Mouse (Mus musculus): ENCODE measurements around the gene Rab35. TPM values are rescaled to one million over a fixed set of nuclear protein-coding genes. Genes with fewer than 3 reads are reported as not detected.

Rab35 gene
- polyA plus RNA-seq, 1 experiment from 2014 or later, result 19.9 TPM

- Histone ChIP-seq H3K9ac (no peak overlapping the region), H3K27ac (ENCODE audit: low read depth) (no peak overlapping the region), H3K27me3 (ENCODE audit: insufficient read depth, low read length) (no peaks in the 10 kb centered on the region), H3K9me3 (ENCODE audit: low read depth, low read length) (no peaks in the 10 kb centered on the region), H3K36me3 (ENCODE audit: insufficient read depth) (peaks cover 97% of the 10 kb centered on the region), H3K4me3 (ENCODE audit: low read depth, low read length) (no peak overlapping the region), H3K4me2 (no peak overlapping the region), H3K4me1 (ENCODE audit: insufficient read depth) (no peaks in the 10 kb centered on the region)
- no peak for TF ChIP-seq CTCF (IDR thresholded peaks at IDR 0.05; ENCODE audit: low read depth)
- 85% methylated on average over 11 of the region's 11 CpGs for WGBS
- ATAC-seq (ENCODE audit: insufficient read depth) (no peak; the same call in 1 of the 2 replicates), DNase-seq (no peak)
Measured at GRCm38 (mm10) chr5:115611566-115611965, 20.1 kb upstream of the Rab35 start.

GRCm38 (mm10) chr5:115613332-115613731, 18.4 kb upstream of the Rab35 start:
- DNase-seq (no peak), ATAC-seq (ENCODE audit: insufficient read depth) (no peak)
- Histone ChIP-seq H3K9me3 (ENCODE audit: low read depth, low read length) (no peaks in the 10 kb centered on the region), H3K36me3 (ENCODE audit: insufficient read depth) (peaks cover 99% of the 10 kb centered on the region), H3K27me3 (ENCODE audit: insufficient read depth, low read length) (no peaks in the 10 kb centered on the region), H3K9ac (no peak overlapping the region), H3K4me2 (no peak overlapping the region), H3K4me3 (ENCODE audit: low read depth, low read length) (no peak overlapping the region), H3K4me1 (ENCODE audit: insufficient read depth) (no peaks in the 10 kb centered on the region), H3K27ac (ENCODE audit: low read depth) (no peak overlapping the region)
- 88% methylated on average over 9 of the region's 9 CpGs for WGBS
- no peak for TF ChIP-seq CTCF (IDR thresholded peaks at IDR 0.05; ENCODE audit: low read depth)

GRCm38 (mm10) chr5:115614948-115615347, 16.8 kb upstream of the Rab35 start:
- H3K4me2 ChIP-seq, result no peak overlapping the region
- ATAC-seq (ENCODE audit: insufficient read depth) (peak; percentile 21; the same call in 1 of the 2 replicates), DNase-seq (peak; percentile 50)
- 71% methylated on average over 7 of the region's 7 CpGs for WGBS
- H3K27ac ChIP-seq (ENCODE audit: low read depth), result no peak overlapping the region
- H3K27me3 ChIP-seq (ENCODE audit: insufficient read depth, low read length), result no peaks in the 10 kb centered on the region
- H3K9ac ChIP-seq, result no peak overlapping the region
- H3K36me3 ChIP-seq (ENCODE audit: insufficient read depth), result peaks cover 100% of the 10 kb centered on the region
- peak; percentile 67 for TF ChIP-seq CTCF (IDR thresholded peaks at IDR 0.05; ENCODE audit: low read depth)
- H3K4me1 ChIP-seq (ENCODE audit: insufficient read depth), result no peaks in the 10 kb centered on the region
- H3K4me3 ChIP-seq (ENCODE audit: low read depth, low read length), result no peak overlapping the region
- no peaks in the 10 kb centered on the region for H3K9me3 ChIP-seq (ENCODE audit: low read depth, low read length)

GRCm38 (mm10) chr5:115619690-115620089, 12.0 kb upstream of the Rab35 start:
- H3K27ac ChIP-seq (ENCODE audit: low read depth), result no peak overlapping the region
- H3K4me3 ChIP-seq (ENCODE audit: low read depth, low read length), result no peak overlapping the region
- no peak overlapping the region for H3K4me2 ChIP-seq
- no peaks in the 10 kb centered on the region for H3K4me1 ChIP-seq (ENCODE audit: insufficient read depth)
- WGBS, result 90% methylated on average over 15 of the region's 15 CpGs
- no peak for TF ChIP-seq CTCF (IDR thresholded peaks at IDR 0.05; ENCODE audit: low read depth)
- no peak for DNase-seq
- no peaks in the 10 kb centered on the region for H3K9me3 ChIP-seq (ENCODE audit: low read depth, low read length)
- H3K27me3 ChIP-seq (ENCODE audit: insufficient read depth, low read length), result no peaks in the 10 kb centered on the region
- no peak for ATAC-seq (ENCODE audit: insufficient read depth)
- H3K36me3 ChIP-seq (ENCODE audit: insufficient read depth), result peaks cover 83% of the 10 kb centered on the region
- no peak overlapping the region for H3K9ac ChIP-seq

- 88% methylated on average over 7 of the region's 7 CpGs for WGBS
Measured at GRCm38 (mm10) chr5:115622686-115623085, 9.0 kb upstream of the Rab35 start.

GRCm38 (mm10) chr5:115623694-115624440, 7.8 kb upstream of the Rab35 start:
- Histone ChIP-seq H3K9me3 (ENCODE audit: low read depth, low read length) (no peaks in the 10 kb centered on the region), H3K4me1 (ENCODE audit: insufficient read depth) (no peaks in the 10 kb centered on the region), H3K36me3 (ENCODE audit: insufficient read depth) (peaks cover 42% of the 10 kb centered on the region), H3K4me2 (no peak overlapping the region), H3K27ac (ENCODE audit: low read depth) (no peak overlapping the region), H3K9ac (no peak overlapping the region), H3K4me3 (ENCODE audit: low read depth, low read length) (no peak overlapping the region), H3K27me3 (ENCODE audit: insufficient read depth, low read length) (no peaks in the 10 kb centered on the region)
- DNase-seq, result no peak
- TF ChIP-seq CTCF (IDR thresholded peaks at IDR 0.05; ENCODE audit: low read depth), result no peak
- no peak for ATAC-seq (ENCODE audit: insufficient read depth)
- WGBS, result 83% methylated on average over 9 of the region's 9 CpGs

More at GRCm38 (mm10) chr5:115622686-115623085, 9.0 kb upstream of the Rab35 start:
- ATAC-seq (ENCODE audit: insufficient read depth) (no peak), DNase-seq (no peak)
- no peak overlapping the region for H3K4me2 ChIP-seq
- no peaks in the 10 kb centered on the region for H3K9me3 ChIP-seq (ENCODE audit: low read depth, low read length)
- no peak overlapping the region for H3K27ac ChIP-seq (ENCODE audit: low read depth)
- H3K4me3 ChIP-seq (ENCODE audit: low read depth, low read length), result no peak overlapping the region
- TF ChIP-seq CTCF (IDR thresholded peaks at IDR 0.05; ENCODE audit: low read depth), result no peak
- H3K9ac ChIP-seq, result no peak overlapping the region
- H3K4me1 ChIP-seq (ENCODE audit: insufficient read depth), result no peaks in the 10 kb centered on the region
- H3K36me3 ChIP-seq (ENCODE audit: insufficient read depth), result peaks cover 53% of the 10 kb centered on the region
- H3K27me3 ChIP-seq (ENCODE audit: insufficient read depth, low read length), result no peaks in the 10 kb centered on the region

GRCm38 (mm10) chr5:115626237-115626886, 5.3 kb upstream of the Rab35 start:
- ATAC-seq (ENCODE audit: insufficient read depth) (no peak), DNase-seq (no peak)
- peaks cover 17% of the 10 kb centered on the region for H3K36me3 ChIP-seq (ENCODE audit: insufficient read depth)
- H3K27me3 ChIP-seq (ENCODE audit: insufficient read depth, low read length), result no peaks in the 10 kb centered on the region
- H3K9me3 ChIP-seq (ENCODE audit: low read depth, low read length), result no peaks in the 10 kb centered on the region
- H3K27ac ChIP-seq (ENCODE audit: low read depth), result no peak overlapping the region
- H3K4me2 ChIP-seq, result no peak overlapping the region; the same call in 1 of the 2 replicates
- 84% methylated on average over 10 of the region's 10 CpGs for WGBS
- TF ChIP-seq CTCF (IDR thresholded peaks at IDR 0.05; ENCODE audit: low read depth), result no peak
- H3K9ac ChIP-seq, result no peak overlapping the region
- H3K4me3 ChIP-seq (ENCODE audit: low read depth, low read length), result no peak overlapping the region
- no peaks in the 10 kb centered on the region for H3K4me1 ChIP-seq (ENCODE audit: insufficient read depth)

Measured in lung, embryonic 14.5 days (tissue).